Mouse (Mus musculus): ENCODE measurements around the gene Btf3l4. TPM values are rescaled to one million over a fixed set of nuclear protein-coding genes. Genes with fewer than 3 reads are reported as not detected.

Gene Btf3l4
- polyA plus RNA-seq, 1 experiment from 2014 or later: 194 TPM

GRCm38 (mm10) chr4:108826643-108827042, 6.8 kb downstream of the Btf3l4 start:
- 97% methylated on average over 2 of the region's 2 CpGs for WGBS
- H3K4me3 ChIP-seq (ENCODE audit: low read depth, low read length): no peak overlapping the region
- H3K27me3 ChIP-seq (ENCODE audit: control insufficient read depth, insufficient read depth, low read length): no peaks in the 10 kb centered on the region
- no peak overlapping the region for H3K4me2 ChIP-seq (ENCODE audit: low read depth, low read length)
- H3K4me1 ChIP-seq (ENCODE audit: control insufficient read depth, insufficient read depth, low read length): peaks cover 8% of the 10 kb centered on the region
- no peak for ATAC-seq (ENCODE audit: low read depth)
- H3K9ac ChIP-seq (replicated peaks; ENCODE audit: low read depth, low read length): no peak overlapping the region
- peaks cover 32% of the 10 kb centered on the region for H3K36me3 ChIP-seq (ENCODE audit: control insufficient read depth, insufficient read depth, low read length)
- no peaks in the 10 kb centered on the region for H3K9me3 ChIP-seq (ENCODE audit: control insufficient read depth, low read length)
- H3K27ac ChIP-seq (ENCODE audit: low read depth, low read length): no peak overlapping the region

GRCm38 (mm10) chr4:108826096-108826495, 7.3 kb downstream of the Btf3l4 start:
- H3K4me2 ChIP-seq (ENCODE audit: low read depth, low read length): no peak overlapping the region
- peaks cover 37% of the 10 kb centered on the region for H3K36me3 ChIP-seq (ENCODE audit: control insufficient read depth, insufficient read depth, low read length)
- H3K27me3 ChIP-seq (ENCODE audit: control insufficient read depth, insufficient read depth, low read length): no peaks in the 10 kb centered on the region
- H3K4me3 ChIP-seq (ENCODE audit: low read depth, low read length): no peak overlapping the region
- H3K4me1 ChIP-seq (ENCODE audit: control insufficient read depth, insufficient read depth, low read length): peaks cover 4% of the 10 kb centered on the region
- no peak overlapping the region for H3K27ac ChIP-seq (ENCODE audit: low read depth, low read length)
- WGBS: 95% methylated on average over 1 of the region's 1 CpGs
- H3K9me3 ChIP-seq (ENCODE audit: control insufficient read depth, low read length): no peaks in the 10 kb centered on the region
- ATAC-seq (ENCODE audit: low read depth): no peak
- no peak overlapping the region for H3K9ac ChIP-seq (replicated peaks; ENCODE audit: low read depth, low read length)

DNA sequence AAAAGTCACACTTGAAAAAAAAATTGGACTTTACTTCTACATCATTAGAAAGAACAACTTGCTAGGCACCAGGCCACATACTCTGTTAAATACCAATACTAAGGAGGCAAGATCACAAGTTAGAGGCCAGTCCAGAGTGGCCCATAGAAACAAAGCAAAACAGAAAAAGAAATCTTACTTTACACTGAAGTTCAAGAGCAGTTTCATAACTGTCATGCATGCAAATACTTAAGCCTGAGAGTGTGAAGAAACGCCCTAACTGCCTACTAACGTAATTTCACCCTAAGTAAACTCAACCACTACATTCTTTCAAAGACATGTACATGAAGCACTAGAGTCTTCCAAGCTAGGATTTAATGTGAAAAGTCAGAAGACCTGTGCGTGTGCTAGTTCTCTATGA, 7.7 kb downstream of the Btf3l4 start:
- no peak overlapping the region for H3K4me3 ChIP-seq (ENCODE audit: low read depth, low read length)
- no peaks in the 10 kb centered on the region for H3K4me1 ChIP-seq (ENCODE audit: control insufficient read depth, insufficient read depth, low read length)
- ATAC-seq (ENCODE audit: low read depth): no peak
- H3K9ac ChIP-seq (replicated peaks; ENCODE audit: low read depth, low read length): no peak overlapping the region
- H3K27me3 ChIP-seq (ENCODE audit: control insufficient read depth, insufficient read depth, low read length): no peaks in the 10 kb centered on the region
- H3K4me2 ChIP-seq (ENCODE audit: low read depth, low read length): no peak overlapping the region
- H3K9me3 ChIP-seq (ENCODE audit: control insufficient read depth, low read length): no peaks in the 10 kb centered on the region
- WGBS: 95% methylated on average over 3 of the region's 3 CpGs
- H3K36me3 ChIP-seq (ENCODE audit: control insufficient read depth, insufficient read depth, low read length): peaks cover 40% of the 10 kb centered on the region
- no peak overlapping the region for H3K27ac ChIP-seq (ENCODE audit: low read depth, low read length)

DNA sequence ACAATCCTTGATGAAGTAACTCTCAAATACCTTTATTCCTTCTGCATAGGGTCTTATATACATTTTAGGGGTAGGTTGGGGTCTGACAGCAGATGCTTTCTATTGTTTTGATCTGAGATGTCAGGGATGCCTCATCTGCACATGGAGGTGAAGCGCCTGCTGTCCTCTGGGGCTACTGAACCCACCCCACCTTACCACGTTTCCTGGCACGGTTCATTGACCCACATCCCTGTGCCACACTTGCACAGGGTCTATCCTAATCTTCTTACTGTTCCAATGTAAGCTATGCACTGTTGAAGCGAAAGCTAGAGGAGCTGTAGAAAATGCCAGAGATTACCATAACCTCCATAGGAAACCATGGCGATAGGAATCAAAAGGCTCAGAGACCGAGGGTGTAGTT, 21.9 kb downstream of the Btf3l4 start:
- ATAC-seq (ENCODE audit: low read depth): no peak
- Histone ChIP-seq H3K4me2 (ENCODE audit: low read depth, low read length) (no peak overlapping the region), H3K36me3 (ENCODE audit: control insufficient read depth, insufficient read depth, low read length) (peaks cover 6% of the 10 kb centered on the region; the same call in 1 of the 2 replicates), H3K27ac (ENCODE audit: low read depth, low read length) (no peak overlapping the region), H3K4me1 (ENCODE audit: control insufficient read depth, insufficient read depth, low read length) (no peaks in the 10 kb centered on the region), H3K27me3 (ENCODE audit: control insufficient read depth, insufficient read depth, low read length) (no peaks in the 10 kb centered on the region), H3K4me3 (ENCODE audit: low read depth, low read length) (no peak overlapping the region), H3K9me3 (ENCODE audit: control insufficient read depth, low read length) (no peaks in the 10 kb centered on the region), H3K9ac (replicated peaks; ENCODE audit: low read depth, low read length) (no peak overlapping the region)
- WGBS: 68% methylated on average over 6 of the region's 6 CpGs

GRCm38 (mm10) chr4:108811142-108811541, 22.3 kb downstream of the Btf3l4 start:
- Histone ChIP-seq H3K9ac (replicated peaks; ENCODE audit: low read depth, low read length) (no peak overlapping the region), H3K9me3 (ENCODE audit: control insufficient read depth, low read length) (no peaks in the 10 kb centered on the region), H3K27me3 (ENCODE audit: control insufficient read depth, insufficient read depth, low read length) (no peaks in the 10 kb centered on the region), H3K4me2 (ENCODE audit: low read depth, low read length) (no peak overlapping the region), H3K27ac (ENCODE audit: low read depth, low read length) (no peak overlapping the region), H3K4me1 (ENCODE audit: control insufficient read depth, insufficient read depth, low read length) (no peaks in the 10 kb centered on the region), H3K4me3 (ENCODE audit: low read depth, low read length) (no peak overlapping the region), H3K36me3 (ENCODE audit: control insufficient read depth, insufficient read depth, low read length) (peaks cover 6% of the 10 kb centered on the region; the same call in 1 of the 2 replicates)
- WGBS: 70% methylated on average over 4 of the region's 4 CpGs
- ATAC-seq (ENCODE audit: low read depth): no peak

DNA sequence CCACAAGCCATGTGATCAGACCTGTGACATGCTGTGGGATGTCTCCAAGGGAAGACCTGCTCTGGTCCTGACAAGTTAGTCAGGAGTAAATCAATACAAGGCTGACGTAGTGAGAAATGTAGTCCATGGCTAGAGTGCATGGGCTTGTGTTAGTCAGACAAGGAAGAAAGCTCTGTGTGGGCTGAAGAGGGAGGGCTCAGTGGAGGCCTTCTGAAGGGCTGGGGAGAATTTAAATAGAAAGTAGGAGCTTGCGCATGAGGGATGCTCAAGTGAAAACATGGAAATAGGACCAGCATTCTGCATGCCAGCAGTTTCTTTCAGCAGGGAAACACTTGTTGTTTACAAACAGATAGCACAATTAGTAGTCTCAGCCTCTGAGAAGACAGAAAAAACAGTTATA, 29.9 kb downstream of the Btf3l4 start:
- H3K4me3 ChIP-seq (ENCODE audit: low read depth, low read length): no peak overlapping the region
- H3K9me3 ChIP-seq (ENCODE audit: control insufficient read depth, low read length): no peaks in the 10 kb centered on the region
- no peaks in the 10 kb centered on the region for H3K36me3 ChIP-seq (ENCODE audit: control insufficient read depth, insufficient read depth, low read length)
- H3K27me3 ChIP-seq (ENCODE audit: control insufficient read depth, insufficient read depth, low read length): no peaks in the 10 kb centered on the region
- H3K9ac ChIP-seq (replicated peaks; ENCODE audit: low read depth, low read length): no peak overlapping the region
- H3K4me1 ChIP-seq (ENCODE audit: control insufficient read depth, insufficient read depth, low read length): no peaks in the 10 kb centered on the region
- H3K4me2 ChIP-seq (ENCODE audit: low read depth, low read length): no peak overlapping the region
- H3K27ac ChIP-seq (ENCODE audit: low read depth, low read length): no peak overlapping the region
- WGBS: 84% methylated on average over 2 of the region's 2 CpGs
- no peak for ATAC-seq (ENCODE audit: low read depth)

GRCm38 (mm10) chr4:108798083-108798830, 35.2 kb downstream of the Btf3l4 start:
- Histone ChIP-seq H3K4me1 (ENCODE audit: control insufficient read depth, insufficient read depth, low read length) (no peaks in the 10 kb centered on the region), H3K4me3 (ENCODE audit: low read depth, low read length) (no peak overlapping the region), H3K9ac (replicated peaks; ENCODE audit: low read depth, low read length) (no peak overlapping the region), H3K4me2 (ENCODE audit: low read depth, low read length) (no peak overlapping the region), H3K9me3 (ENCODE audit: control insufficient read depth, low read length) (no peaks in the 10 kb centered on the region), H3K27me3 (ENCODE audit: control insufficient read depth, insufficient read depth, low read length) (no peaks in the 10 kb centered on the region), H3K27ac (ENCODE audit: low read depth, low read length) (no peak overlapping the region), H3K36me3 (ENCODE audit: control insufficient read depth, insufficient read depth, low read length) (no peaks in the 10 kb centered on the region)
- ATAC-seq (ENCODE audit: low read depth): no peak; the same call in 1 of the 2 replicates
- 62% methylated on average over 2 of the region's 2 CpGs for WGBS

GRCm38 (mm10) chr4:108796701-108797100, 36.7 kb downstream of the Btf3l4 start:
- no peak overlapping the region for H3K4me3 ChIP-seq (ENCODE audit: low read depth, low read length)
- no peaks in the 10 kb centered on the region for H3K9me3 ChIP-seq (ENCODE audit: control insufficient read depth, low read length)
- H3K27ac ChIP-seq (ENCODE audit: low read depth, low read length): no peak overlapping the region
- 40% methylated on average over 4 of the region's 4 CpGs for WGBS
- no peak overlapping the region for H3K9ac ChIP-seq (replicated peaks; ENCODE audit: low read depth, low read length)
- no peaks in the 10 kb centered on the region for H3K27me3 ChIP-seq (ENCODE audit: control insufficient read depth, insufficient read depth, low read length)
- H3K4me1 ChIP-seq (ENCODE audit: control insufficient read depth, insufficient read depth, low read length): no peaks in the 10 kb centered on the region
- ATAC-seq (ENCODE audit: low read depth): no peak
- no peak overlapping the region for H3K4me2 ChIP-seq (ENCODE audit: low read depth, low read length)
- H3K36me3 ChIP-seq (ENCODE audit: control insufficient read depth, insufficient read depth, low read length): no peaks in the 10 kb centered on the region

- Histone ChIP-seq H3K9ac (replicated peaks; ENCODE audit: low read depth, low read length) (no peak overlapping the region), H3K36me3 (ENCODE audit: control insufficient read depth, insufficient read depth, low read length) (no peaks in the 10 kb centered on the region), H3K4me1 (ENCODE audit: control insufficient read depth, insufficient read depth, low read length) (no peaks in the 10 kb centered on the region), H3K27ac (ENCODE audit: low read depth, low read length) (no peak overlapping the region), H3K9me3 (ENCODE audit: control insufficient read depth, low read length) (no peaks in the 10 kb centered on the region), H3K4me2 (ENCODE audit: low read depth, low read length) (no peak overlapping the region), H3K27me3 (ENCODE audit: control insufficient read depth, insufficient read depth, low read length) (no peaks in the 10 kb centered on the region), H3K4me3 (ENCODE audit: low read depth, low read length) (no peak overlapping the region)
- 63% methylated on average over 1 of the region's 1 CpGs for WGBS
- no peak for ATAC-seq (ENCODE audit: low read depth)
These were observed 39.5 kb downstream of the Btf3l4 start for GRCm38 (mm10) chr4:108793941-108794340.

Measured in neural tube, embryonic 14.5 days (tissue).